Mouse (Mus musculus) T-helper 17 cell (primary cell): Measurements from ENCODE around the gene Pde7b.

Source experiments
- in situ Hi-C, 2 experiments: fragments of 300-600 bp; cut with MboI, MseI; formaldehyde crosslinking; loops; 1 replicate in 1 of 2; 2 replicates in 1 of 2; pipeline ENCODE4 v1.15.1; 2025; ENCODE audit warnings: high pct_unique_total_duplicates in 2 of 2

The Pde7b gene

GRCm38 (mm10) chr10:20654187-20654586 is 70.7 kb downstream of the Pde7b start:
- in situ Hi-C loops, result no loop called here

GRCm38 (mm10) chr10:20653299-20653698 is 71.6 kb downstream of the Pde7b start:
- in situ Hi-C loops, result no loop called here

- in situ Hi-C loops, result no loop called here
These were observed 88.5 kb downstream of the Pde7b start for GRCm38 (mm10) chr10:20636381-20636780.

GRCm38 (mm10) chr10:20633085-20633415 is 91.8 kb downstream of the Pde7b start:
- in situ Hi-C loops, result no loop called here

GRCm38 (mm10) chr10:20632256-20633084 is 92.4 kb downstream of the Pde7b start:
- in situ Hi-C loops, result no loop called here

GRCm38 (mm10) chr10:20630122-20630521 is 94.8 kb downstream of the Pde7b start:
- in situ Hi-C loops, result no loop called here

GRCm38 (mm10) chr10:20625702-20626375 is 99.0 kb downstream of the Pde7b start:
- in situ Hi-C loops, result no loop called here

- in situ Hi-C loops, result no loop called here
These were observed 103.0 kb downstream of the Pde7b start for GRCm38 (mm10) chr10:20621661-20622454.

GRCm38 (mm10) chr10:20606007-20606406 is 118.9 kb downstream of the Pde7b start:
- in situ Hi-C loops, result no loop called here

GRCm38 (mm10) chr10:20595107-20595810 is 129.6 kb downstream of the Pde7b start:
- in situ Hi-C loops, result no loop called here

- in situ Hi-C loops, result no loop called here
These were observed 130.9 kb downstream of the Pde7b start for GRCm38 (mm10) chr10:20594015-20594414.

- in situ Hi-C loops, result no loop called here
These were observed 134.8 kb downstream of the Pde7b start for GRCm38 (mm10) chr10:20590100-20590499.

- in situ Hi-C loops, result no loop called here
These were observed 138.9 kb downstream of the Pde7b start for GRCm38 (mm10) chr10:20585959-20586358.

GRCm38 (mm10) chr10:20575002-20575401 is 149.9 kb downstream of the Pde7b start:
- in situ Hi-C loops, result no loop called here

GRCm38 (mm10) chr10:20574414-20574813 is 150.5 kb downstream of the Pde7b start:
- in situ Hi-C loops, result no loop called here

GRCm38 (mm10) chr10:20571521-20571920 is 153.4 kb downstream of the Pde7b start:
- in situ Hi-C loops, result no loop called here

- in situ Hi-C loops, result no loop called here
These were observed 156.2 kb downstream of the Pde7b start for GRCm38 (mm10) chr10:20568630-20569029.

GRCm38 (mm10) chr10:20567684-20568236 is 157.1 kb downstream of the Pde7b start:
- in situ Hi-C loops, result no loop called here

GRCm38 (mm10) chr10:20556477-20556876 is 168.4 kb downstream of the Pde7b start:
- in situ Hi-C loops, result no loop called here

GRCm38 (mm10) chr10:20551341-20551740 is 173.5 kb downstream of the Pde7b start:
- in situ Hi-C loops, result no loop called here

GRCm38 (mm10) chr10:20550771-20551170 is 174.1 kb downstream of the Pde7b start:
- in situ Hi-C loops, result no loop called here
